Mouse (Mus musculus) neural tube, embryonic 15.5 days (tissue): Measurements from ENCODE around the gene Klf14. TPM values are rescaled to one million over a fixed set of nuclear protein-coding genes. Genes with fewer than 3 reads are reported as not detected.
A peak's percentile ranks its signal among the peaks of the same experiment; 100 is the strongest.

Experiments
- ATAC-seq: fragments of 200-750 bp; cut with Nextera tagmentation; 2 replicates; pipeline ENCODE4 v1.8.0; 2017; ENCODE audit warnings: mild to moderate bottlenecking, moderate TSS enrichment, moderate library complexity; ENCODE audit not compliant: low FRiP score
- H3K27ac ChIP-seq: fragments of 300-500 bp; sonication (generic); replicated peaks from 2 replicates; pipeline ENCODE4 v1.5.1; 2015; ENCODE audit warnings: mild to moderate bottlenecking, inconsistent platforms
- H3K27me3 ChIP-seq: fragments of 300-500 bp; sonication (generic); replicated peaks from 2 replicates; pipeline ENCODE4 v1.6.1; 2015; ENCODE audit warnings: inconsistent platforms
- H3K36me3 ChIP-seq: fragments of 300-500 bp; sonication (generic); 2 replicates; pipeline ENCODE4 v1.6.1; 2015; ENCODE audit warnings: inconsistent platforms
- H3K4me1 ChIP-seq: fragments of 300-500 bp; sonication (generic); 2 replicates; pipeline ENCODE4 v1.6.1; 2015; ENCODE audit warnings: inconsistent platforms
- H3K4me2 ChIP-seq: fragments of 300-500 bp; sonication (generic); 2 replicates; pipeline ENCODE4 v1.6.1; 2015; ENCODE audit warnings: inconsistent platforms, mild to moderate bottlenecking, moderate library complexity
- H3K4me3 ChIP-seq: fragments of 300-500 bp; sonication (generic); replicated peaks from 2 replicates; pipeline ENCODE4 v1.5.1; 2015; ENCODE audit warnings: mild to moderate bottlenecking, inconsistent platforms
- H3K9ac ChIP-seq: fragments of 300-500 bp; sonication (generic); replicated peaks from 2 replicates; pipeline ENCODE4 v1.6.1; 2015; ENCODE audit warnings: mild to moderate bottlenecking, inconsistent platforms
- H3K9me3 ChIP-seq: fragments of 300-500 bp; sonication (generic); replicated peaks from 2 replicates; pipeline ENCODE4 v1.6.1; 2016; ENCODE audit warnings: inconsistent platforms
- WGBS: fragments of 180-500 bp; shearing (Covaris S2); methylation state at CpG from one replicate; pipeline ENCODE4 v1.1.7; 2015; ENCODE audit warnings: mixed read lengths; 5-methylcytosine and 5-hydroxymethylcytosine counted together
- polyA plus RNA-seq: library from polyadenylated mRNA; unstranded; fragments of >200 nt; fragmentation: Nextera tagmentation; extraction: Ambion mirVana; gene quantifications from 2 replicates; pipeline ENCODE4 v1.2.1, GENCODE M21; 2015

The Klf14 gene
- polyA plus RNA-seq, 1 experiment from 2014 or later: 0.56 TPM

DNA sequence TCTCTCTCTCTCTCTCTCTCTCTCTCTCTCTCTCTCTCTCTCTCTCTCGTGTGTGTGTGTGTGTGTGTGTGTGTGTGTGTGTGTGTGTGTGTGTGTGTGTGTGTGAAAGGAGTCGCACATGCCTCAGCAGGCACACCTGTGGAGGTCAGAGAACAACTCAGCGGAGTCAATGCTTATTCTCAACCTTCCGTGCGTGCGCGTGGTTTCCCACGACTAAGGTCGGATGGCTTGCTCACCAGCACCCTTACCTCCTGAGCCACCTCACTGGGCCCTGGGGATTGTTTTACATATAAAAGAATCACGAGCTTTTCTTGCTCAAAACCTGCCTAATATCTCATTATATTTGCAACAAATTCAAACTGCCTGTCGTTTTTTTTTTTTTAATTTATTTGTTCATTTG lies 37.1 kb downstream of the Klf14 start:
- Histone ChIP-seq H3K9ac (no peak overlapping the region), H3K4me1 (0 out of 2 replicates have a peak, but pooled peaks cover 6% of the 10 kb centered on the region), H3K4me3 (no peak overlapping the region), H3K27ac (no peak overlapping the region), H3K36me3 (no peaks in the 10 kb centered on the region), H3K27me3 (no peaks in the 10 kb centered on the region), H3K4me2 (peak overlapping the region; percentile 47; the same call in 1 of the 2 replicates), H3K9me3 (no peaks in the 10 kb centered on the region)
- ATAC-seq: no peak
- WGBS: 76% methylated on average over 10 of the region's 11 CpGs

GRCm38 (mm10) chr6:30920834-30921675 lies 37.8 kb downstream of the Klf14 start:
- H3K27me3 ChIP-seq: no peaks in the 10 kb centered on the region
- no peak overlapping the region for H3K27ac ChIP-seq
- no peaks in the 10 kb centered on the region for H3K9me3 ChIP-seq
- H3K4me2 ChIP-seq: peak overlapping the region; percentile 47
- peak overlapping the region; percentile 21 for H3K4me3 ChIP-seq
- 0 out of 2 replicates have a peak, but pooled peaks cover 6% of the 10 kb centered on the region for H3K4me1 ChIP-seq
- 54% methylated on average over 21 of the region's 21 CpGs for WGBS
- ATAC-seq: no peak
- no peaks in the 10 kb centered on the region for H3K36me3 ChIP-seq
- no peak overlapping the region for H3K9ac ChIP-seq

GRCm38 (mm10) chr6:30915473-30915872 lies 43.4 kb downstream of the Klf14 start, which contains the start of gene Tsga13:
Tsga13 (minus strand) TSS chr6:30915573.
- Histone ChIP-seq H3K27me3 (no peaks in the 10 kb centered on the region), H3K4me1 (no peaks in the 10 kb centered on the region), H3K27ac (no peak within 1 kb of the TSS), H3K4me3 (no peak within 1 kb of the TSS), H3K4me2 (no peak within 1 kb of the TSS), H3K36me3 (no peaks in the 10 kb centered on the region), H3K9me3 (no peaks in the 10 kb centered on the region), H3K9ac (no peak within 1 kb of the TSS)
- WGBS: 96% methylated on average over 2 of the region's 2 CpGs
- no peak for ATAC-seq

DNA sequence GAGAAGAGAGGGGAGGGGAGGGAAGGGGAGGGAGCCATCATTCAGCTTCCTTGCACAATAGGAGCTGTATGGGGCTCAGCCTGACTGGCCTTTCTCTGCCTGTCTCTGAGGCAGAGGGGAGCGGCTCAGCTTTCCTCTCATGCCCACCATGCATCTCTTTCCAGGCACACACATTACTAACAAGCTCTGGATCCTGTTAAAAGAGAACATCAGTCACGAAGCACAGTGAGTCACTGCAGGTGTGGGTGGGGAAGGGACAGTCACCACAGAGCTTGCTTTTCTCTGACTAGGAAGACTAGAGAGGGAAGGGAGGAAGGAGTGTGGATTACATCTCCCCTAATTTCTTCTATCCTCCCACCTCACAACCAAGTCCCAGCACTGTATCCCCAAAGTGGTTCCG lies 50.9 kb downstream of the Klf14 start:
- no peak overlapping the region for H3K9ac ChIP-seq
- peaks cover 3% of the 10 kb centered on the region; the same call in 1 of the 2 replicates for H3K4me1 ChIP-seq
- no peaks in the 10 kb centered on the region for H3K36me3 ChIP-seq
- H3K9me3 ChIP-seq: no peaks in the 10 kb centered on the region
- no peak overlapping the region for H3K27ac ChIP-seq
- H3K4me2 ChIP-seq: no peak overlapping the region
- WGBS: 50% methylated on average over 3 of the region's 3 CpGs
- H3K27me3 ChIP-seq: no peaks in the 10 kb centered on the region
- H3K4me3 ChIP-seq: no peak overlapping the region
- no peak for ATAC-seq

Other genes starting within 250 kb of the Klf14 start
- gene Mest, start 235.5 kb downstream of the Klf14 start, polyA plus RNA-seq: 378 and 417 TPM in 2 replicates
- 27.4 and 31.2 TPM in 2 replicates for gene Copg2, start 62.3 kb downstream of the Klf14 start, polyA plus RNA-seq
- 0.54 TPM in 1 of 2 replicates, not detected in the other for gene Tsga13, start 43.5 kb downstream of the Klf14 start, polyA plus RNA-seq